Mouse (Mus musculus) G1E-ER4 (cell line): ENCODE data around the gene Ap3b2. TPM values are rescaled to one million over a fixed set of nuclear protein-coding genes. Genes with fewer than 3 reads are reported as not detected.

Experiments
- GATA1 ChIP-seq: IDR thresholded peaks from one replicate; pipeline ENCODE4 v1.8.0; 2012; ENCODE audit warnings: low read length, inconsistent platforms
- polyA plus RNA-seq: library from polyadenylated mRNA; stranded (reverse); fragments of >175 nt; gene quantifications from 2 replicates; pipeline ENCODE4 v1.2.3, GENCODE M21; 2012

The Ap3b2 gene
- polyA plus RNA-seq, 1 experiment, result not detected

DNA sequence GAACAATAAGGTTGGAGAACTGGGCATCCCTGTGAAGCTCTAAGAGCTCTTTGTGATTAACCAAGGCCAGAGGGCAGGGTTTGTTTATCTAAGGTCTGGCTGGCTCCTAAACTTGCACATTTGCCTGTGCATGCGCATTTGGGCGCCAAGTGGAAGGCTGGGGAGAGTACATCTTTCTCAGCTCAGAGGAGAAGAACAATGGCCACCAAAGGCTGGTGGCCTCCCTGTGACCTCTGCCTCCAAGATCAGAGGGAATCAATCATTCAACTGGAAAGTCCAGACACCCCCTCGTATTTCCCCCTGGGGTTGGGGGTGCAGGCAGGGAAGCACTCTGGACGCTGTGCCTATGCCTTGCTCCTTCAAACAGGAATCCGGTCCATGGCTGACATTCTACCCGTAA lies 3.4 kb upstream of the Ap3b2 start:
- no peak for TF ChIP-seq GATA1

DNA sequence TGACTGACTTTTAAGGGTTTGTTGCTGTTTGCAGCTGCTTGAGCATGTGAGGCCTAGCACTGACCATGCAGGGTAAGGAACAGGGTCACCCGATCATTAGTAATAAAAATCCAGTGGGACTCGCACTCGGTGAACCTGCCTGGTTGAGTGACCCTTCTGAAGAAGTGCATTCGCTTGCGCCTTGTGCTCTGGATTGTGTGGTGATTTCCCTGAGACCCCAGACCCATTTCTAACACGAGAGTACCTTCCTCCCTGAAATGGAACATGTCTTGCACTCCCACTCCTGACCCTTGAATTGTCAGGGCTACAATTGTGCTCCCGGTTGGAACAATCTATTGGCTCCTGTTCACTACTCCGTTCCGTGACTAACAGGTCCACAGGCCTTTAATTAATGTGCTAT lies 1.1 kb downstream of the Ap3b2 start:
- TF ChIP-seq GATA1, result no peak

DNA sequence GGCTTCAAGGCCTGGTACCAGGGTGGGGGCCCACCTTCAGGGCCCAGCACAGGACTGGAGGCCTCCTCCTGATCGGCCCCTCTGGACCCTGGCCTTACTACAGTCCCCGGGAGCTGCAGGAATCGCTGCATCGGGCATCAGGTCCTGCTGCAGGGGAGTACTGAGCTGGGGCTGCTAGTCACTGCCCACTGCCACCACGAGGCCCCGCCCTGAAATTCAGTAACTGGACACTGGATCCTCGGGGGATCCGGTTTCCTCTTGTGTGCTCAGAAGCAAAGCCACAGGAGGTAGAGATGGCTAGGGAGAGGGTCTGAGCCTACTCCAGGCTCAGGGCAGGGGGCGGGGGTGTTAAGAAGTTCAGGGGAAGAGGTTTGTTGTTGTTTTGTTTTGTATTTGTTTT lies 4.1 kb downstream of the Ap3b2 start:
- TF ChIP-seq GATA1, result no peak

DNA sequence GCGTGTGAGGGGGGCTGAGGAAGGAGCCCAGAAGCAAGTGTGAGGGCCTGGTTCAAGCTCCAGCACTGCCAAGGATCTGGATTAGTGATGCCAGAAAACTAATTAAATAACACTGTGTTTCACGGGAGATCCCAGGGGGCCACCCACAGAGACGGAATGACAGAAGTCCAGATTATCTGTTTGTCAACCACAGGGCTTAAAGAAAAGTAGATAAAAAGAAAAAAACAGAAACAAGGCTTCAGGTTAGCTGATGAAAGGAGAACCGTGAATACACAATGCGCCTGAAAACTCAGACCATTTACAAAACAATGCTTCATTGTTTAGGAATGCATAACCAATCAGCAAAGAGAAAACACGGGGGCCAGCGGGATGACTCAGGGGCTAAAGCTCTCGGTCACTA lies 12.9 kb downstream of the Ap3b2 start:
- TF ChIP-seq GATA1, result no peak

DNA sequence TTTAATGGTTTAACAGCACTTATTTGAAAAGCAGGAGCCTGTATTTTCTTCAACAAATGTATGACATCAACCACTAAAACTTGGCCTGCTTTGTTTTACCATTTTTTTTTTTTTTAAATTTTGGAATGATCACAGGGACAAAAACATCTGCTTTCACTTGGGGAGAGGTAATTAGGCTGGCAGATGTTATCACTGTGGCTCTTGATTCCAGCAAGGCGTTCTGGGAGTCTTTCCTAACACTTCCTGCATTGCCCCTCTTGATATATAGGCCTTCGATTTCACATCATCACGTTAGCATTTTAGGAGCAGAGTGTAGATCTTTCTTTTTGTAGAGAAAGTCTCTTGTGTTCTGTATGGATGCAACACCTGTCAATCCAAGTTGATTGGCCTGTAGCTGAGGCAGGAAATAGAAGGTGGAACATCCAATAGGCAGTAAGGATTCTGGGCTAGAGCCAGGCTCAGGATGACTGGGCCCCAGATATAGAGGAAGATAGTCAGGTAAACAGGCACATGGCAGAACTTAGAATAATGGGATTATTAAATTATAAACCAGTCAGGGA lies 14.1 kb downstream of the Ap3b2 start:
- TF ChIP-seq GATA1, result no peak

DNA sequence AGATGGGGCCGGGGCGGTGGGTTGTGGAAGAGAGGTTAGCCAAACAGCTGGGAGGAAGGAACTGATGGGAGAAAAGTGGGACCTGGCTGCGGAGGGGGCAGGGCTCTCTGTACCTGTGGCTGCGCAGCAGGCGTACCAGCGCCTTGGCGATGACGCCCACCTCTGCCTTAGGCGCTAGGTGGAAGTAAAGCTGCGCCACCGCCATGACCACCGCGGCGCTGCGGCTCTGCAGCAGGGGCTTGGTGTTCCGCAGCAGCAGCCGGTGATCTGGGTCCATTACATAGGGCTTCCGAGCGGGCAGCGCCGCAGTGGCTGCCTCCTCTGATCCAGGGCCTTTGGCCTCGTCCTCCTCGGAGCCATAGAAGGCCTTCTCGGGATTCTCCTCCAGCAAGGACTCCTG lies 16.9 kb downstream of the Ap3b2 start:
- TF ChIP-seq GATA1, result no peak

DNA sequence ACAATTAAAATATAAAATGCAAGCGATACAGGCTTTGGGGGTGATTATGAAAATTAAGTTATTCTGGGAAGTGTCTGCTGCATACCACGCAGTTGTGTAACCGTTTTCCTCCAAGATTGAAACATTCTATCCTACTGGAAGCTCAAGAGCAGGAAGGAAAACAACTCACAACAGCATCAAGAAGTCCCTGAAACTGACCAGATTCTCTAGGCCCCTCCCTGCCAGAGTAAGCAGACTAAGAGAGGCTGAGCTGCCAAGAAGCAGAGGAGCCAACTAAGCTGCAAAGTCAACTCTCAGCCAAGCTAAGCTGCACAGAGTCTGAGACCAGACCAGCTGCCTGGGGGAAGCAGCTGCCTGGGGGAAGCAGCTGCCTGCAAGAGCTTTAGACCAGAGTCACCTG lies 18.5 kb downstream of the Ap3b2 start:
- TF ChIP-seq GATA1, result no peak

DNA sequence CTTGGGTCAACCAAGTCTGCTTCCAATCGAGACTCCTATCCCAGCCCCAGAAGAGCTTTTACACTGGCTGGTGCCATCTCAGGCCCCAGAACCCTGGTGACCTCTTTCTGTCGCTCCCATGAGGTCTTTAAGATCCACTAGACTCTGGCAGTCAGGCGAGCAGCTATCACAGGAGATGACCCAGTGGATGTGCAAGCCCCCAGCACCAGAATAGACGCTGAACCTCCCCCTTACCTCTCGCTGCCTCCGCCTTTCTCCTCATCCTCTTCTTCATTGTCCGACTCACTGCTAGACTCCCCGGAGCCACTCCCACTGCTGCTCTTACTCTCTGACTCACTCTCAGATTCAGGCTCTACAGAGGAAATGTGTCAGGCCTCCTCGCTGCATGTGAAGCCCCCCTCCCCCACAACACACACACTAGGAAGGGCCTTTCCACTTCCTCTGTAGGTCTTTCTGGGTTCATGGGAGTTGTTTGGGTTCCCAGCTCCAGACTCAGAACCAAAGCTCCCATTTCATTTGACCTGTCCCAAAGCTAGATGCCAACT lies 28.7 kb downstream of the Ap3b2 start:
- no peak for TF ChIP-seq GATA1

DNA sequence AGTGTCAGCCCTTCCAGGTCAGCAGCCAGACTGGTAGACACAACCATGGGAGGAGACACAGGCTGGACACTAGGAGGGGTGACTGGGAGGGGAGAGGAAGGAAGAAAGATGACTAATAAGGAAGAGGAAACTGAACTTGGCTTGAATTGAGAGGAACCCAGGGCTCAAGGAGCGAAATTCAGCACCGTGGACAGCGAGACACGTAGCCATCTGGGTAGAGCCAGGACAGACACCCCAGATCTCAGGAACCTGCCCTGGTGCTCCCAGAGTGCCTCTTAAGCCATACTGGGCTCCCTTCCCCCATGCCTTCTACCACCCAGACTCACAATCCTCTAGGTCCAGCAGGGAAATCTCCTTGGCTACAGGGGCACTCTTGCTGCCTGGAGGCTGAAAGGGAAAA lies 29.6 kb downstream of the Ap3b2 start:
- no peak for TF ChIP-seq GATA1

DNA sequence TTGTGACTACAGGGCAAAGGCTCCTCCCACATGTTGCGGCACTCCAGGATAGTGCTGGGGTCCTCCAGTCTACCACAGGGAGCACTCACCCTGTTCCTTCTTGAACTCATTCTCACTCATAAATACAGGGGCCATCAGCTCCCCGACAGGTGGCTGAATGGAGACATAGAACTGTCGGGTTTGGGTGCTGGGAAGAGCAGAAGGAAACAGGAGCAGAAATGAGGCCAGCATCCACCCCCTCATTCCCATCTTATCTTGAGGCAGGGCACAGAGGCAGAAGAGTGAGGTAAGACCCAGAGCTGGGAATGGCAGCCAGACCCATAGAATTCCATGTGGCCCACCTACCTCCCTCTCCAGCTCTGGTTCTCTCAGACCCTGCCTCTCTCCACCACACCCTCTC lies 30.9 kb downstream of the Ap3b2 start:
- TF ChIP-seq GATA1, result no peak

DNA sequence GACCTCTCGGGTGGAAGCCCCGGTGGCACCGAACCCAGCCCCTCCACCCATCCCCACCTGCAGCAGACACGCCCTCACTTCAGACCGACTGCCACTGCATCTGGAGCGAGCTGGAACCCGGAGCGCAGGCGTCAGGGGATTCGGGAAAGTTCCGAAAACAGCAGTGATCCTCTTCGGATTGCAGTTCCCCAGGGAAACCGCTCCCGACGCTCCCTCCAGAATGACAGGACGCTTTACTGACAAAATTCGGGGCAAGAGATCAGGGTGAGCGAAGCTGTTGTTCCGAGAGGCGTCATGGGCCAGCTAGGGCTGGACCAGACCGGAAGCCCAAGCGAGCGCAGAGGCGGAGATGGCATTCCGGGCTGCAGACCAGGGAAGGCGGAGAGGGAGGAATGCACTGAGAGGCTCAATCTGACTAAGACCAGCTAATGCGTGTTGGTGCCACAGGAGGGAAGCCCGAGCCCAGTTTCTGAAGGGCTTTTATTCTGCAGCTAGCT lies 38.5 kb downstream of the Ap3b2 start, which contains the start of gene Cpeb1:
TSS of gene Cpeb1 (minus strand) at position 311 of the 497 bp plus-strand sequence.
- no peak for TF ChIP-seq GATA1

DNA sequence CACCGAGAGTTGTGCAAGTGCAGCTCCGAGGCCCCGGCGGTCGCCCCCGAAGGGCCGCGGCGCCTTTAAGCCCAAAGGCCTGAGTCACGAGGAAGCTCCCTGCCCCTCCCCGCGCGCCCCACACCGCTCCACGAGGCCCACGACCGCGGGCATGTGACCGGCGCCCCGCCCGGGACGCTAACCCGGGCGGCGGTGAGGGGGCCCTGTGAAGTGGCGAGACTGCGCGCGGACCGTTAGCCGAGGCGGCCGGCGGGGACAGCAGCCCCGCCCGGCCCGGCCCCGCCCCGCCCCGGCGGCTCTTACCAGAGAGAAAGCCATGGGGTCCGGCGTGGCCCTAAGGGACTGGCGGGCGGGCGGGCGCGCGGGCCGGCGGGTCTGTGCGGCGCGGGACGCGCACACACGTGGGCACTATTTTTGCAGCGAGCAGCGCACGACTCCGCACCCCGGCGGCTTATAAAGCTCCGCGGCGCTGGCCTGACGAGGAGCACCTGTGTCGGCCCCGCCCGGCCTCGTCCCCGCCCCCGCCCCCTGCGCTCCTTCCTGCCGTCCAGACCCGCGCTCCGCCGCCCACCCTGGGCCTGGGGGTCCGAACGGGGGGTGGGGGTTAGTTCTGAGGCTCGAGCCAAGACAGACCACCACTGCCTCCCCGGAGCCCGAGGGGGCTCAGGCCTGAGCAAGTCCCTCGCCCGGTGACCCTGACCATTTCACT lies 39.2 kb downstream of the Ap3b2 start:
- TF ChIP-seq GATA1, result no peak

DNA sequence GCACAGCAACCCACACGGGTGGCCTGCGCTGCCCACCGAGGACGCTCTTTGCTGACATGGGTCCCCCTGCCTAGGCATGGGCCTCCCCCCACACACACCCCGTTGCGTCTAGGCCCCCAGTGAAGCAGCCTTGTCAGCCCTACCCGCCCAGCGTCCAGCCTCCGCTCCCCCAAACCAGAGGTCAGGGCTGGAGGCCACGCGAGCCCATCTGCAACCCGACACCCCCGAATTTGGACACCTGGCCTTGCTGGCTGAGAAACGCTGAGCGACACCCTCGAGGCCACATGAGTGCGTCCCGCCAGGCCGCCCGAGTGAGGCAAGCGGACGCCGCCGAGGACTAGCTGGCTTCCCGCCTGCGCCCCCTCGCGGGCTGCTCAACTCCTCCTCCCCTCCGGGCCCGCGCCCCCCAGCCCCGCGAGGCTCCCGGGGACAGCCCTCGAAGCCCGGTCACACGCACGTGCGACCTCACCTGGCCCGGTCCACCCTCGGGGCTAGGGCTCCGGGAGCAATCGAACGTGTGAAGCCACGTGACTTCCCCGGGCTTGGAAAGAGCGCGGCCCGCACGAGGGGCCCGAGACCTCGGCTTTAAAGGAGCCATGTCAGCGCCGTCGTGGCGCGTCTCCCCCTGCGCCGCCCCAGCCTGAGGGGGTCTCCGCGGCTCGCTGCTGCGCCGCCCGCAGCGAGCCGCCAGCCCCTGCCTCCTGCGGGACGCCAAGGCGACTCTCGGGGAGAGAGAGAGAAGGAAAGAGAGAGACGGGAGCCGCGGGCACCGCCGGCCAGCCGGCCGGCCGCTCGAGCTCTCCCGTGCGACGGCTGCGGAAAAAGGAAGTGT lies 40.1 kb downstream of the Ap3b2 start:
- no peak for TF ChIP-seq GATA1

DNA sequence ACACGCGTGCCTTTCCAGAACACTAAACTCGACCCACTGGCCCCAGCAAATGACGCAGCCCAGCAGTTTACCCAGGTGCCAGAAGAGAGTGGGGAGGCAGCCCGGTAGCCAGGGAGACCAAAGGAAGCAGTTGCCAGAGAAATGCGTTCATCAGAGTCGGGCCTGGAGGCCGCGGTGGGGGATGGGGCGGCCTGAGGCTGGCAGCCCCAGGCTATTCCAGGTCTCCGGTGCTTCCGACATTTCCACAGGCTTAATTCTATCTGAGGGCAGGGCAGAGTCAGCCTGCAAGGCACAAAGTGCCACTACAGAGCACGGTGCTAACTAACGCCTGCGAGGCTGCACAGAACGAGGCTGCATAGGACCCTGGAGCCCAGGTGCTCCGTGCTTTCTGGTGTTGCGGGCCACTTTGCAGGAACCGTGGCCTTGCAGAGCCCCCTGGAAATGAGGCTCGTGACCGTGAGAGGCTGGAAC lies 40.7 kb downstream of the Ap3b2 start:
- TF ChIP-seq GATA1, result no peak

Other genes with a start within 250 kb of the Ap3b2 start
- 208 and 235 TPM in 2 replicates for gene Rps17, start 148.7 kb downstream of the Ap3b2 start, polyA plus RNA-seq
- gene Cpeb1, start 38.5 kb downstream of the Ap3b2 start, polyA plus RNA-seq, result not detected in 2 replicates
- not detected in 2 replicates for gene BC048679, start 4.4 kb upstream of the Ap3b2 start, polyA plus RNA-seq
- gene Fsd2, start 73.0 kb upstream of the Ap3b2 start, polyA plus RNA-seq, result not detected in 2 replicates
- gene Whamm, start 77.3 kb upstream of the Ap3b2 start, polyA plus RNA-seq, result 30.4 and 33.1 TPM in 2 replicates
- 44.8 and 58.1 TPM in 2 replicates for gene Homer2, start 213.6 kb upstream of the Ap3b2 start, polyA plus RNA-seq